Mouse (Mus musculus): ENCODE results near the gene Selenos. TPM values are rescaled to one million over a fixed set of nuclear protein-coding genes. Genes with fewer than 3 reads are reported as not detected.

Gene Selenos
- polyA plus RNA-seq, 1 experiment from 2014 or later = 145 TPM

DNA sequence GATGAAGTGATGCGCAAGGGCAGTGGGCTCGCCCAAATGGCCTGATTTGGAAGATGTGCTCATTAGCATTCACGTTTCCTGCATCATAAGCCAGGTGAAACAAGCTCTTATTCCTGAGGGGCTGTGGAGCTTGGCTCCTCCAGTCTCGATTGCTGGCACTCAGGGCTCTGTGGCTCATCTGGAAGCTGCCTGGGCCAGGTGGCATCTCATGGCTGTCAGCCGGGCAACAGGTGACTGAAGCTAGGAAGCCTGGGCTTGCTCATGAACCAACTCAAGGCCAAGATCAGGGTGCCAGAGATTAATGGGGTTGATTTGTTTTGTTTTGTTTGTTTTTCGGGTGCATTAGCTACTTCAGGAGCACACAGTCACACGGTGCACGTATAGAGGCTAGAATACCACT, 13.2 kb downstream of the Selenos start:
- Histone ChIP-seq H3K9me3 (replicated peaks; ENCODE audit: low read length) (no peaks in the 10 kb centered on the region), H3K27ac (no peak overlapping the region), H3K27me3 (ENCODE audit: insufficient read depth, low read length) (no peaks in the 10 kb centered on the region), H3K9ac (ENCODE audit: low read depth, low read length) (no peak overlapping the region), H3K4me1 (replicated peaks; ENCODE audit: insufficient read depth, low read length) (no peaks in the 10 kb centered on the region), H3K4me3 (replicated peaks; ENCODE audit: low read depth, low read length) (no peak overlapping the region), H3K4me2 (ENCODE audit: low read length) (no peak overlapping the region), H3K36me3 (ENCODE audit: insufficient read depth, low read length) (peaks cover 43% of the 10 kb centered on the region)
- WGBS = 88% methylated on average over 8 of the region's 8 CpGs
- no peak for DNase-seq (ENCODE audit: low spot score)
- no peak for ATAC-seq (replicated peaks; ENCODE audit: low FRiP score, low read depth)
- no peak for TF ChIP-seq CTCF (IDR thresholded peaks at IDR 0.05; ENCODE audit: low read depth)

DNA sequence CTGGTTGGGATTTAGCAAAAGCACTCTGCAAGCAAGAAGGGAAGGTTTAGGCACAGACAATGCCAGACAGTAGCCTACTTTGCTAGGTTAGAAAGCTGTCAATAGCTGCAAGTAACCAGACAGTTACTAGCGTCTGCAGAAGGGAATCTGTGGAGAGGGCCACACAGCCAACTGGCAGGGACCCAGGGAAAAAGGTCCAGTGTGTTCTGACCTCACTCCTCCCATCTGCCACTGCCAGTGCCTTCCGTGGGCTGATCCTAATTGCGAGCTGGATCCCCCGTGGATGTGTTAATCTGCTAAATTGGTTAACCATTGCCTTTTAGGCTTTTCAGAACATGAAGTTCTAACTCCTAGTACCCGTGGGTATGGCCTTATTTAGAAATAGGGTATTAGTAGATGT, 14.7 kb downstream of the Selenos start:
- Histone ChIP-seq H3K27me3 (ENCODE audit: insufficient read depth, low read length) (no peaks in the 10 kb centered on the region), H3K9ac (ENCODE audit: low read depth, low read length) (no peak overlapping the region), H3K36me3 (ENCODE audit: insufficient read depth, low read length) (peaks cover 30% of the 10 kb centered on the region; the same call in 1 of the 2 replicates), H3K27ac (no peak overlapping the region), H3K9me3 (replicated peaks; ENCODE audit: low read length) (no peaks in the 10 kb centered on the region), H3K4me3 (replicated peaks; ENCODE audit: low read depth, low read length) (no peak overlapping the region), H3K4me1 (replicated peaks; ENCODE audit: insufficient read depth, low read length) (no peaks in the 10 kb centered on the region), H3K4me2 (ENCODE audit: low read length) (no peak overlapping the region)
- no peak for TF ChIP-seq CTCF (IDR thresholded peaks at IDR 0.05; ENCODE audit: low read depth)
- ATAC-seq (replicated peaks; ENCODE audit: low FRiP score, low read depth) (no peak), DNase-seq (ENCODE audit: low spot score) (no peak)
- WGBS = 62% methylated on average over 5 of the region's 5 CpGs

DNA sequence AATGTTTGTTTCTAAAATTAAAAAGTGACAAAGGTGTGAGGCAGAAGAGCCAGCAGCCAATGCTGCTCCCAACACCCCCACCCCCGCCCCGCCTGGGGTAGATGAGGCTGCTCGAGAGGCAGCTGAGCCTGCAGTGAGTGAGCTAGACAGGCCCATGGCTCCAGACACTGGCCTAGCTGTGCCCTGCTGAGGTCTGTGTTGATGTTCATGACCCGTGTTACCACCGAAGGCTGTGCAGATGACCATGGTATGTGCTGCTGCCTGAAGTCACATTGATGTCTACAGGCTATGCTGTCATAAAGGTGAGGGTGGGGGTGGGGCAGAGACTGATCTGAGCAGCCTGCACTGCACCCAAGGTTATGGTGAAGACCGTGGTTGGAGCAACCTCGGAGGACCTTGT, 19.4 kb downstream of the Selenos start:
- Histone ChIP-seq H3K4me3 (replicated peaks; ENCODE audit: low read depth, low read length) (no peak overlapping the region), H3K4me2 (ENCODE audit: low read length) (no peak overlapping the region), H3K4me1 (replicated peaks; ENCODE audit: insufficient read depth, low read length) (no peaks in the 10 kb centered on the region), H3K9ac (ENCODE audit: low read depth, low read length) (no peak overlapping the region), H3K27ac (no peak overlapping the region), H3K27me3 (ENCODE audit: insufficient read depth, low read length) (no peaks in the 10 kb centered on the region), H3K9me3 (replicated peaks; ENCODE audit: low read length) (no peaks in the 10 kb centered on the region), H3K36me3 (ENCODE audit: insufficient read depth, low read length) (no peaks in the 10 kb centered on the region)
- 82% methylated on average over 7 of the region's 7 CpGs for WGBS
- ATAC-seq (replicated peaks; ENCODE audit: low FRiP score, low read depth) (0 out of 2 replicates have a peak, but pooled peaks have one; percentile 21), DNase-seq (ENCODE audit: low spot score) (no peak)
- no peak for TF ChIP-seq CTCF (IDR thresholded peaks at IDR 0.05; ENCODE audit: low read depth)

DNA sequence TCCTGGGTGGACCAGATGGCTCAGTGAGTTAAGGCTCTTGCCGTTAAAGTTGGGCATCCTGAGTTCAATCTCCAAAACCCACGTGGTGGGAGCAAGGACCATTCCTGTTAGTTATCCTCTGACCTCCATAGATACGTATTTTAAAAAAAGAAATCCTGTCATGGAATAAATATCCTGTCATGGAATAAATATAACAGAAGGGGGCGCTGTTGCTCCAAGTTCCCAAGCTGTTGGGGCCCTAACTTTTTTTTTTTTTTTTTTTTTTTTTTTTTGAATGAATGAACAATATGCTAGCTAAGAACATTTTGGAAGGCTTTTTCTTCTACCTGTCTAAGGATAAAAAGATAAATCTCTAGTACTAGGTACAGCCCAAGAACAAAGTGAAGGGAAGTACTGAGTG, 22.4 kb downstream of the Selenos start:
- Histone ChIP-seq H3K9me3 (replicated peaks; ENCODE audit: low read length) (no peaks in the 10 kb centered on the region), H3K27ac (no peak overlapping the region), H3K4me1 (replicated peaks; ENCODE audit: insufficient read depth, low read length) (peaks cover 5% of the 10 kb centered on the region; the same call in 1 of the 2 replicates), H3K4me3 (replicated peaks; ENCODE audit: low read depth, low read length) (no peak overlapping the region), H3K36me3 (ENCODE audit: insufficient read depth, low read length) (no peaks in the 10 kb centered on the region), H3K4me2 (ENCODE audit: low read length) (no peak overlapping the region), H3K27me3 (ENCODE audit: insufficient read depth, low read length) (no peaks in the 10 kb centered on the region), H3K9ac (ENCODE audit: low read depth, low read length) (no peak overlapping the region)
- ATAC-seq (replicated peaks; ENCODE audit: low FRiP score, low read depth) (no peak), DNase-seq (ENCODE audit: low spot score) (peak; percentile 83)
- peak; percentile 89 for TF ChIP-seq CTCF (IDR thresholded peaks at IDR 0.05; ENCODE audit: low read depth)
- 2% methylated on average over 4 of the region's 4 CpGs for WGBS

DNA sequence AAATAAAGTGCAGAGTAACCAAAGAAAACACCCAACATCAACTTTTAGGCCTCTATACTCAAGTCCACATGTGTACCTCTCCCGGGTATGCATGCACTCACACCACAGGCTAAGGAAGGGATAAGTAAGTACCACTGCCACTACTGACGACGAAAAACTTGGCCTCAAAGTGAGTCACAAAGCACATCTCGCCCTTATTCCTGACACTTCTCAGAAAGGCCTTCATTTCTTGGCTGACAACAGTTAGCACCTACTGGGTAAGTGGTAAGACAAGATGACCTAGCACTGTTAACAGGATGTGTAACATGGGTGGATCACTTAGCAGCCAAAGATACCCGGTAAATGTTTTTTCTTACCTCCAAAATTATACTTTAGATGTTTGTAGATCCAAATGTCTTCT, 25.1 kb downstream of the Selenos start:
- H3K9ac ChIP-seq (ENCODE audit: low read depth, low read length) = no peak overlapping the region
- no peaks in the 10 kb centered on the region for H3K9me3 ChIP-seq (replicated peaks; ENCODE audit: low read length)
- no peak for ATAC-seq (replicated peaks; ENCODE audit: low FRiP score, low read depth)
- no peak overlapping the region for H3K4me2 ChIP-seq (ENCODE audit: low read length)
- H3K4me3 ChIP-seq (replicated peaks; ENCODE audit: low read depth, low read length) = no peak overlapping the region
- no peaks in the 10 kb centered on the region for H3K36me3 ChIP-seq (ENCODE audit: insufficient read depth, low read length)
- no peak overlapping the region for H3K27ac ChIP-seq
- DNase-seq (ENCODE audit: low spot score) = no peak
- H3K4me1 ChIP-seq (replicated peaks; ENCODE audit: insufficient read depth, low read length) = peaks cover 6% of the 10 kb centered on the region; the same call in 1 of the 2 replicates
- no peaks in the 10 kb centered on the region for H3K27me3 ChIP-seq (ENCODE audit: insufficient read depth, low read length)
- 91% methylated on average over 5 of the region's 5 CpGs for WGBS
- TF ChIP-seq CTCF (IDR thresholded peaks at IDR 0.05; ENCODE audit: low read depth) = no peak

DNA sequence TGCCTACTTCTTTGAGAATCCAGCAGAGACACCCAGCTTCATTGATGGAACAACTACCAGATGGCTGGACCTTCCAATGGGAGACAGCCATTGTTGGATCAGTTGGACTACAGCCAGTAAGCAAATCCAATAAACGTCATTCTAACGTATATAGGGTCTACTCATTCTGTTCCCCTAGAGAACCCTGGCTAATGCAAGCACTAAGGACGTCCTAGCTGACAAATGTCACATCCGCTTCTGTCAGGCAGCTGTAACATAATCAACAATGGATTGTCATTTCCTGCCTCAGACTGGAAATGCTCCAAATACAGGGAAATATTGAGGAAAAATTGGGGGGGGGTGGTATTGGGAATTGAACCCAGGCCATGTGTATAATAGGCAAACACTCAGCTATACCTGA, 26.3 kb downstream of the Selenos start:
- ATAC-seq (replicated peaks; ENCODE audit: low FRiP score, low read depth) = no peak
- no peak overlapping the region for H3K9ac ChIP-seq (ENCODE audit: low read depth, low read length)
- no peaks in the 10 kb centered on the region for H3K9me3 ChIP-seq (replicated peaks; ENCODE audit: low read length)
- no peak for TF ChIP-seq CTCF (IDR thresholded peaks at IDR 0.05; ENCODE audit: low read depth)
- H3K27ac ChIP-seq = no peak overlapping the region
- no peak overlapping the region for H3K4me2 ChIP-seq (ENCODE audit: low read length)
- H3K4me1 ChIP-seq (replicated peaks; ENCODE audit: insufficient read depth, low read length) = peaks cover 6% of the 10 kb centered on the region; the same call in 1 of the 2 replicates
- DNase-seq (ENCODE audit: low spot score) = no peak
- no peaks in the 10 kb centered on the region for H3K27me3 ChIP-seq (ENCODE audit: insufficient read depth, low read length)
- WGBS = 53% methylated on average over 4 of the region's 4 CpGs
- H3K36me3 ChIP-seq (ENCODE audit: insufficient read depth, low read length) = no peaks in the 10 kb centered on the region
- H3K4me3 ChIP-seq (replicated peaks; ENCODE audit: low read depth, low read length) = no peak overlapping the region

DNA sequence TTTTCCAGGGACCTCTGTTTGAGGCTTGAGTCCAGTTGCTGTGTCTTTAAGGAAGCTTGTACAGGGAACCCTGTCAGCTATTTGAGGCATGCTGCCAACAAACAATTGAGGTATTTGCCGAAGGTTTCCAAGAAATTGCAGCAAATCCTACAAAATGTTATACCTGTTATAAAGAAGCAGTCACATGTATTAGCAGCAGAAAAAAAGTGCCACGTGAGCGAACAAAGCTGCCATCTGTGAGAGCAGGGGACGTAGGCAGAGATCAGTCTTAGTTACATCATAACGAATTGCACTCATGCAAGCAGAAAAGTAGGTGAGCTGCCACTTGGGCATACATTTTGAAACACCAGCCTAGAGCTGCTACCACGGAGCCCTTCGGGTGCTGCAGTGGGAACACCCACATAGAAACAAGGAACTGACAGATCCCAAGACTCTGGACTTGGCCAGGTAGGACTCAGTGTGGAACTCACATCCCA, 27.2 kb downstream of the Selenos start:
- Histone ChIP-seq H3K36me3 (ENCODE audit: insufficient read depth, low read length) (no peaks in the 10 kb centered on the region), H3K27me3 (ENCODE audit: insufficient read depth, low read length) (no peaks in the 10 kb centered on the region), H3K4me2 (ENCODE audit: low read length) (peak overlapping the region; percentile 18; the same call in 1 of the 2 replicates), H3K4me1 (replicated peaks; ENCODE audit: insufficient read depth, low read length) (peaks cover 6% of the 10 kb centered on the region; the same call in 1 of the 2 replicates), H3K9me3 (replicated peaks; ENCODE audit: low read length) (no peaks in the 10 kb centered on the region), H3K9ac (ENCODE audit: low read depth, low read length) (no peak overlapping the region), H3K4me3 (replicated peaks; ENCODE audit: low read depth, low read length) (no peak overlapping the region), H3K27ac (no peak overlapping the region)
- no peak for TF ChIP-seq CTCF (IDR thresholded peaks at IDR 0.05; ENCODE audit: low read depth)
- DNase-seq (ENCODE audit: low spot score) = peak; percentile 40
- ATAC-seq (replicated peaks; ENCODE audit: low FRiP score, low read depth) = no peak
- WGBS = 54% methylated on average over 7 of the region's 7 CpGs

Measured in kidney, postnatal 0 days (tissue).